Comparison of ENCODE assay signal across 21 mouse cellular contexts in the genomic region with DNA sequence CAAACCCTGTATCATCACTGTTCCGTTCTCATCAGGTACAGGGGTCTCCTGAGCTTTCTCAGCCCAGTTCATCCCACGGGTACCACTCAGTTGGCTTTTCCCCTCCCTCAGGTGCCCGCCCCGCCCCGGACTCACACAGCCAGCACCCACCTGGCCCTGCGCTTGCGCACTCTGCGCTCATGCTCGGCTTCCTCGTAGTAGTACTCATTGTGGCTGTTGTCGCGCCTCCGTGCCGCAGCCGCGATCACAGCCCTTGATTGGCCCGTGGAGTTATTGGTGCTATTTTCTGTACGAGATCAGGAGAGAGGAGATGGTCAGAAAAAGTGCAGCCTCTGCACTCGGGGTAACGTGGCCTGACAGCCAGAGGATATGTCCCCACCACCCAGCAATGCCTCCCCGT. TPM values are rescaled to one million over a fixed set of nuclear protein-coding genes. Genes with fewer than 3 reads are reported as not detected.
"Had no signal": no experiment of that assay in that cellular context is flagged by ENCODE, and none has a peak within 500 bp of the region (broad histone marks: within the 10 kb centered on the region; RNA-seq: fewer than 3 reads in every experiment).

No protein-coding gene starts in this region.

- H3K4me1 ChIP-seq: stomach, embryonic 15.5 days had no signal

- H3K27me3 ChIP-seq: neural tube, embryonic 13.5 days; neural tube, embryonic 15.5 days; stomach, embryonic 15.5 days had no signal

- H3K4me3 ChIP-seq: neural tube, embryonic 13.5 days; neural tube, embryonic 15.5 days; stomach, embryonic 15.5 days had no signal

- DNase-seq: retina, postnatal 1 day; right cerebral cortex, adult 18-20 months; right cerebral cortex, postnatal 14 days; right cerebral cortex, postnatal 25 days; right cerebral cortex, postnatal 4 days; spleen, adult 18-20 months; thymus, adult 18-20 months; thymus, adult 2 months; thymus, postnatal 14 days; thymus, postnatal 25 days; thymus, postnatal 36 days had no signal

- H3K27ac ChIP-seq: neural tube, embryonic 13.5 days; neural tube, embryonic 15.5 days; stomach, embryonic 15.5 days; stomach, postnatal 0 days had no signal

- H3K9me3 ChIP-seq: neural tube, embryonic 13.5 days; neural tube, embryonic 15.5 days; stomach, embryonic 15.5 days had no signal

- H3K9ac ChIP-seq: neural tube, embryonic 13.5 days; neural tube, embryonic 15.5 days; stomach, embryonic 15.5 days had no signal

- H3K4me2 ChIP-seq: neural tube, embryonic 13.5 days; neural tube, embryonic 15.5 days; stomach, embryonic 15.5 days had no signal

RNA-seq across cellular contexts. Expression of a gene that starts 49.6 kb away (rescaled TPM):
- total RNA-seq: neutrophil, adult 5-6 weeks had no signal
- polyA plus RNA-seq: spleen, adult 2 months; stomach, embryonic 14.5 days; stomach, embryonic 15.5 days; stomach, embryonic 16.5 days; stomach, postnatal 0 days; thymus, postnatal 0 days; urinary bladder, adult 2 months had no signal
